Mouse (Mus musculus): ENCODE measurements around the gene Npy5r. TPM values are rescaled to one million over a fixed set of nuclear protein-coding genes. Genes with fewer than 3 reads are reported as not detected.

The Npy5r gene
- polyA plus RNA-seq, 1 experiment from 2014 or later, result not detected

Other genes starting within 250 kb of the Npy5r start
- gene Tma16, start 201.6 kb downstream of the Npy5r start, polyA plus RNA-seq (2018), result 4.4 to 8.5 TPM (median 6.1 TPM) in 3 replicates
- gene Tktl2, start 176.4 kb downstream of the Npy5r start, polyA plus RNA-seq (2018), result not detected in 3 replicates
- not detected in 3 replicates for gene Npy1r, start 9.1 kb upstream of the Npy5r start, polyA plus RNA-seq (2018)
- gene Naf1, start 172.1 kb upstream of the Npy5r start, polyA plus RNA-seq (2018), result 6.9 to 15.4 TPM (median 13.4 TPM) in 3 replicates